Mouse (Mus musculus): ENCODE results near the gene Fhod1. TPM values are rescaled to one million over a fixed set of nuclear protein-coding genes. Genes with fewer than 3 reads are reported as not detected.

Gene Fhod1
- total and polyA plus RNA-seq, 3 experiments = 0.81 to 8.1 (median 3.1) TPM

- no peak for DNase-seq (ENCODE audit: extremely low read depth)
- H3K79me2 ChIP-seq (replicated peaks; ENCODE audit: control insufficient read depth, extremely low read depth, insufficient read depth, poor library complexity, severe bottlenecking) = no peaks in the 10 kb centered on the region
- no peaks in the 10 kb centered on the region for H3K9me3 ChIP-seq (replicated peaks; ENCODE audit: low read length)
- in situ Hi-C loops (cut with MboI; ENCODE audit: low pct_ligation_motif_present, low pct_unique_long_range_greater_than_20kb, low sequenced_read_pairs) = loop anchor here (5.0 kb wide), 1 partner anchor 34 kb away; no protein-coding TSS in a partner anchor
- dilution Hi-C loops (cut with MboI; ENCODE audit: extremely low pct_ligation_motif_present, extremely low pct_unique_long_range_greater_than_20kb, low sequenced_read_pairs) = no loop called here
- peaks cover 0 to 20% of the 10 kb centered on the region in 2 experiments for H3K36me3 ChIP-seq (replicated peaks in 1 of 2; ENCODE audit: control insufficient read depth in 1 of 2, insufficient read depth in 1 of 2, low read length in 1 of 2)
- no peak overlapping the region for H3K27ac ChIP-seq (ENCODE audit: insufficient read depth, low read depth)
- TF ChIP-seq BHLHE40 (IDR thresholded peaks at IDR 0.05; ENCODE audit: low read depth, low read length) (no peak), NRF1 (IDR thresholded peaks at IDR 0.05; ENCODE audit: low read depth, low read length) (no peak), MYC (IDR thresholded peaks at IDR 0.05; ENCODE audit: low read depth, low read length) (no peak), ZC3H11A (IDR thresholded peaks at IDR 0.05; ENCODE audit: low read depth, low read length) (no peak), MAX (IDR thresholded peaks at IDR 0.05; ENCODE audit: low read length) (no peak), CHD2 (IDR thresholded peaks at IDR 0.05; ENCODE audit: low read length) (no peak), RAD21 (IDR thresholded peaks at IDR 0.05; ENCODE audit: low read depth, low read length) (no peak), MAFK (IDR thresholded peaks at IDR 0.05; ENCODE audit: insufficient replicate concordance, low read length) (no peak), KAT2A (IDR thresholded peaks at IDR 0.05; ENCODE audit: insufficient replicate concordance, low read length) (no peak), JUND (conservative IDR thresholded peaks at IDR 0.05; ENCODE audit: low read depth, low read length) (no peak), POLR2A (IDR thresholded peaks at IDR 0.05; ENCODE audit: low read depth, low read length) (no peak), USF1 (IDR thresholded peaks at IDR 0.05; ENCODE audit: low read depth, low read length) (no peak), NELFE (IDR thresholded peaks at IDR 0.05; ENCODE audit: low read depth, low read length) (no peak), ZNF384 (IDR thresholded peaks at IDR 0.05; ENCODE audit: low read depth, low read length) (no peak), ZKSCAN1 (IDR thresholded peaks at IDR 0.05; ENCODE audit: borderline replicate concordance, low read depth, low read length) (no peak), EP300 (IDR thresholded peaks at IDR 0.05; ENCODE audit: low read length) (no peak), ETS1 (conservative IDR thresholded peaks at IDR 0.05; ENCODE audit: low read depth, low read length) (no peak), RCOR1 (conservative IDR thresholded peaks at IDR 0.05; ENCODE audit: low read depth, low read length) (no peak)
- H3K4me2 ChIP-seq (ENCODE audit: insufficient read depth, low read depth, poor library complexity, severe bottlenecking) = no peak overlapping the region
- no peak overlapping the region for H3K4me3 ChIP-seq (replicated peaks in 1 of 3; ENCODE audit: low read depth in 2 of 3, low read length in 2 of 3, poor library complexity in 1 of 3)
- peaks cover 9 to 22% of the 10 kb centered on the region in 2 experiments for H3K4me1 ChIP-seq (ENCODE audit: control insufficient read depth in 1 of 2, insufficient read depth in 2 of 2)
- peaks cover 13% of the 10 kb centered on the region for H3K27me3 ChIP-seq (replicated peaks)
- H3K9ac ChIP-seq (ENCODE audit: insufficient read depth, low read depth) = no peak overlapping the region
Measured at GRCm38 (mm10) chr8:105353583-105354135, 5.9 kb upstream of the Fhod1 start.

DNA sequence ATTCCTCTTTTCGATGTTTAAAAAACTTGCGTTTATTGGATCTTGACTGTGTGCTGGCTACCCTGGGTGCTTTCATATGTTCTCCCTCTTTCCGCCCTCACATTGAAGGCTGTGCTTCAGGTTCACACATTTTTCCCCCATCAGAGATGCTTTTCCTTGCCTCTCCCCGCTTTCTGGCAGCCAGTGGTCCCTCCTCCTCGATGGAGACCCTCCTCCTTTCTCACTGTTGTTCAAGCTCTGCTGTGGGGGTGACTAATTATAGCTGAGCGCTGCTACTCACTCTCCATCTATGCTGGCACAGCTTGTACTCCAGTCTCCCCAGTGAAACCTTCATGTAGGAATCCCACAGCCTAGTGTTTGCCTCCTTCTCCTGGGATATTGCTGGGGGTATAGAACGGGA, 2.4 kb upstream of the Fhod1 start:
- no peak overlapping the region for H3K4me2 ChIP-seq (ENCODE audit: insufficient read depth, low read depth, poor library complexity, severe bottlenecking)
- peaks cover 17% of the 10 kb centered on the region for H3K27me3 ChIP-seq (replicated peaks)
- H3K4me3 ChIP-seq (replicated peaks in 1 of 3; ENCODE audit: low read depth in 2 of 3, low read length in 2 of 3, poor library complexity in 1 of 3) = no peak overlapping the region
- TF ChIP-seq JUND (conservative IDR thresholded peaks at IDR 0.05; ENCODE audit: low read depth, low read length) (no peak), ETS1 (conservative IDR thresholded peaks at IDR 0.05; ENCODE audit: low read depth, low read length) (no peak), PAX5 (IDR thresholded peaks at IDR 0.05; ENCODE audit: low read length) (no peak)
- H3K79me2 ChIP-seq (replicated peaks; ENCODE audit: control insufficient read depth, extremely low read depth, insufficient read depth, poor library complexity, severe bottlenecking) = no peaks in the 10 kb centered on the region; the same call in 1 of the 2 replicates
- H3K4me1 ChIP-seq (ENCODE audit: control insufficient read depth in 1 of 2, insufficient read depth in 2 of 2) = peaks cover 19 to 37% of the 10 kb centered on the region in 2 experiments
- H3K9me3 ChIP-seq (replicated peaks; ENCODE audit: low read length) = no peaks in the 10 kb centered on the region
- no peak for DNase-seq (ENCODE audit: extremely low read depth)
- dilution Hi-C loops (cut with MboI; ENCODE audit: extremely low pct_ligation_motif_present, extremely low pct_unique_long_range_greater_than_20kb, low sequenced_read_pairs) = no loop called here
- in situ Hi-C loops (cut with MboI; ENCODE audit: low pct_ligation_motif_present, low pct_unique_long_range_greater_than_20kb, low sequenced_read_pairs) = loop anchor here (5.0 kb wide), 1 partner anchor 37 kb away; no protein-coding TSS in a partner anchor
- no peak overlapping the region for H3K27ac ChIP-seq (ENCODE audit: insufficient read depth, low read depth)
- H3K36me3 ChIP-seq (replicated peaks in 1 of 2; ENCODE audit: control insufficient read depth in 1 of 2, insufficient read depth in 1 of 2, low read length in 1 of 2) = no peaks in the 10 kb centered on the region
- no peak overlapping the region for H3K9ac ChIP-seq (ENCODE audit: insufficient read depth, low read depth)

All from CH12.LX (cell line).